Mouse (Mus musculus) forebrain, postnatal 0 days (tissue): ENCODE measurements at regions not wholly inside any gene's neighbourhood (a gene's known extent, or its start where the extent isn't known, plus 50 kb on each side); places are given as distances from the start of the nearest gene placed in this dataset.
A peak's percentile ranks its signal among the peaks of the same experiment; 100 is the strongest.
"Not testable (repeated sequence)": the region's sequence is repeated elsewhere in the genome, so short reads cannot be mapped to it uniquely, and the experiment has no call there.

Experiments used
- ATAC-seq: fragments of 200-750 bp; cut with Nextera tagmentation; 2 replicates; pipeline ENCODE4 v1.8.0; 2017; ENCODE audit warnings: mild to moderate bottlenecking, moderate library complexity
- DNase-seq: peaks from one replicate; pipeline ENCODE4 v3.0.0-alpha.2; 2015
- H3K27ac ChIP-seq: fragments of 300-500 bp; sonication (generic); 2 replicates; pipeline ENCODE4 v1.5.1; 2014; ENCODE audit warnings: low read depth, mild to moderate bottlenecking, antibody characterized with exemption, low read length, moderate library complexity, mixed read lengths
- H3K27me3 ChIP-seq: fragments of 300-500 bp; sonication (generic); 2 replicates; pipeline ENCODE4 v1.6.1; 2014; ENCODE audit warnings: mild to moderate bottlenecking, low read length, mixed read lengths; ENCODE audit not compliant: insufficient read depth
- H3K36me3 ChIP-seq: fragments of 300-500 bp; sonication (generic); 2 replicates; pipeline ENCODE4 v1.6.1; 2014; ENCODE audit warnings: mild to moderate bottlenecking, moderate library complexity; ENCODE audit not compliant: insufficient read depth
- H3K4me1 ChIP-seq: fragments of 300-500 bp; sonication (generic); 2 replicates; pipeline ENCODE4 v1.6.1; 2014; ENCODE audit warnings: antibody characterized with exemption; ENCODE audit not compliant: insufficient read depth
- H3K4me2 ChIP-seq: fragments of 300-500 bp; sonication (generic); 2 replicates; pipeline ENCODE4 v1.6.1; 2014; ENCODE audit warnings: low read depth, mild to moderate bottlenecking, moderate library complexity
- H3K4me3 ChIP-seq: fragments of 300-500 bp; sonication (generic); 2 replicates; pipeline ENCODE4 v1.5.1; 2014; ENCODE audit warnings: low read depth, low read length, mixed read lengths
- H3K9ac ChIP-seq: fragments of 300-500 bp; sonication (generic); 2 replicates; pipeline ENCODE4 v1.6.1; 2014; ENCODE audit warnings: mild to moderate bottlenecking
- H3K9me3 ChIP-seq: fragments of 300-500 bp; sonication (generic); 2 replicates; pipeline ENCODE4 v1.6.1; 2016; ENCODE audit warnings: low read length
- CTCF ChIP-seq: sonication (generic); IDR thresholded peaks from 2 replicates; pipeline ENCODE4 v1.5.1; 2016; ENCODE audit warnings: antibody characterized with exemption, control low read depth, low read depth
- WGBS: fragments of 180-500 bp; shearing (Covaris S2); extraction: QIAGEN DNeasy Blood & Tissue Kit; methylation state at CpG from one replicate; pipeline ENCODE4 v1.1.7; 2014; 5-methylcytosine and 5-hydroxymethylcytosine counted together

DNA sequence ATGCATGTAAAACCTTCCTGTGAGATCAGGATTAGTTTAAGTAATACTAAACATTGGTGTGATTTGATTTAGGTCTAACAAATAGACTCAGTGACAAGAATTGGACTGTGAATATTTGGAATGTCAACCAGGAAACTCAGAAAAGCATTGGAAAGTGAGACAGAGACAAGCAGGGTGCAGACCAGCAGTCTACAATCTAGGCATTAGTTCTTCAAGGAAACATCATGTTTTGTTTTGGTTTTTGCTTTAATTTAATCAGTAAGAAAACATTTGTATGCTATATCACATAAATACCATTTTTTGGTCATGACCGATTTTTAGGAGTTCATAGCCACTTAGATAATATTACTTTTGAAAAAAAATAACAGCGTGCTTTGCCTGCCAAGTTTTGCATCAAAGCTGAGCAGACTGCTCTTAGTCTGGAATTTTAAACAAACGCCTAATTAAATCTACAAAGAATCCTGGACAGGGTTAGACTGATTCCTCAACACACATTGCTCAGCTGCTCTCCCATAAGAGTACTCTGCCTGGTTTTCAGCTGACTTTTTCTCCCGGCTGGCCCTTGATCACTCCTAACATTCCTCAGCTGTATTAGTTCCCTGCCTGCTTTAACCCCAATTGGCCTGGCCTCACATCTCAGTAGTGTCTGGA is 396.5 kb upstream of the Kcnh7 start:
- WGBS, result 36% methylated on average over 4 of the region's 4 CpGs
- Histone ChIP-seq H3K4me1 (no peaks in the 10 kb centered on the region), H3K9me3 (no peaks in the 10 kb centered on the region), H3K36me3 (no peaks in the 10 kb centered on the region), H3K4me3 (no peak overlapping the region), H3K9ac (no peak overlapping the region), H3K4me2 (no peak overlapping the region), H3K27ac (no peak overlapping the region), H3K27me3 (no peaks in the 10 kb centered on the region)
- ATAC-seq (no peak), DNase-seq (no peak)
- TF ChIP-seq CTCF, result no peak

DNA sequence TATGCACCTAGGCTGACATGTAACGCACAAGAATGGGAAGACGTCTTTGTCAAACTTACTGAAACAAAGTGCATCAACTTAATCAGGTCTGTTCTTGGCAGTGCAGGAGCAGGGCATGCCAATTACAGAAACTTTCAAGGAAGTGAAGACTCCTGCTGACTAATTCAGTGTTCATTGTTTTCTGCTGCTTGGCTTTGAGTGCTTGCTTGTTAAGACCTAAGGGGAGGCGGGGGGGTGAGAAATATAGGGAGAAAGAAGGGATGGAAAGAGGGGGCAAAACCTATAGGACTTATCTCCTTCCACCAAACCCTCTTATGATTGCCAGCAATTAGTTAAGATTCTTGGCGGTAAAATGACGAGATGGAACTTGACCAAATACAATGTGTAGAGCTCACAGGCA is 391.1 kb upstream of the Kcnh7 start:
- H3K27ac ChIP-seq, result no peak overlapping the region
- no peaks in the 10 kb centered on the region for H3K9me3 ChIP-seq
- H3K4me3 ChIP-seq, result no peak overlapping the region
- ATAC-seq (no peak; the same call in 1 of the 2 replicates), DNase-seq (no peak)
- H3K4me2 ChIP-seq, result no peak overlapping the region
- 18% methylated on average over 5 of the region's 5 CpGs for WGBS
- H3K36me3 ChIP-seq, result no peaks in the 10 kb centered on the region
- no peaks in the 10 kb centered on the region for H3K27me3 ChIP-seq
- no peaks in the 10 kb centered on the region for H3K4me1 ChIP-seq
- TF ChIP-seq CTCF, result no peak
- H3K9ac ChIP-seq, result no peak overlapping the region

DNA sequence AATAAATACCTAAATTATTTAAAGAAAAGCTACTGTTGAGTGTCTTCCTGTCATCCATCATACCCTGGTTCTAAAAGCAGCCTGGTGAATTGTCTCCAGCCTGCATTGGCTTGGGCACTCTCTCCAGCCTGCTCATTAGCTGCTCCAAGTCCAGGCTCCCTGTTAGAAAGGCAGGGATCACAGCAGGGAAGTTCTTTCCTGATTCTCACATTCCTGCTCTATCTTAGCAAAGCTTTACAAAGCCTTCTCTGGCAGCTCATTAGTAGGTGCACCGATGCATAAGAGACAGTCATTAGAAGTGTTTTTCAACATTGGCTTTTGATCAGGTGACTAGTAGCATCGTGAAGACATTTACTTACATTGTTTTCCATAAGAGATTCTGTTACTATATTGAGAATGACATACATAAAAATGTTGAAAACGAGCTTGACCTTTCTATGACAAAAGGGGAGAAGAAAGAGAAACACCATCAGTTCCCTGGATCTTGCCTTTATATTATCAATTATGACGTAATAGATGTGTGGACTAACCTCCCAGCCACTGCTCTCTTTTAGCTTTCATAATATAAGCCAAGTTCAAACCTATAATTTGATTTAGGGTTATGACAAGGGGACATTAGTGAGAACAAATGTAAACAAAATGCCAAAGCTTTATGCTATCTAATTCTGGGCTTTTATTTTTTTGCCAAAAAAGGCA is 390.1 kb upstream of the Kcnh7 start:
- H3K4me3 ChIP-seq, result no peak overlapping the region
- peak; percentile 16 for DNase-seq
- no peaks in the 10 kb centered on the region for H3K36me3 ChIP-seq
- peak; percentile 59; the same call in 1 of the 2 replicates for ATAC-seq
- no peak overlapping the region for H3K4me2 ChIP-seq
- H3K9me3 ChIP-seq, result no peaks in the 10 kb centered on the region
- TF ChIP-seq CTCF, result no peak
- H3K4me1 ChIP-seq, result no peaks in the 10 kb centered on the region
- H3K9ac ChIP-seq, result no peak overlapping the region
- no peak overlapping the region for H3K27ac ChIP-seq
- 5% methylated on average over 4 of the region's 4 CpGs for WGBS
- no peaks in the 10 kb centered on the region for H3K27me3 ChIP-seq

DNA sequence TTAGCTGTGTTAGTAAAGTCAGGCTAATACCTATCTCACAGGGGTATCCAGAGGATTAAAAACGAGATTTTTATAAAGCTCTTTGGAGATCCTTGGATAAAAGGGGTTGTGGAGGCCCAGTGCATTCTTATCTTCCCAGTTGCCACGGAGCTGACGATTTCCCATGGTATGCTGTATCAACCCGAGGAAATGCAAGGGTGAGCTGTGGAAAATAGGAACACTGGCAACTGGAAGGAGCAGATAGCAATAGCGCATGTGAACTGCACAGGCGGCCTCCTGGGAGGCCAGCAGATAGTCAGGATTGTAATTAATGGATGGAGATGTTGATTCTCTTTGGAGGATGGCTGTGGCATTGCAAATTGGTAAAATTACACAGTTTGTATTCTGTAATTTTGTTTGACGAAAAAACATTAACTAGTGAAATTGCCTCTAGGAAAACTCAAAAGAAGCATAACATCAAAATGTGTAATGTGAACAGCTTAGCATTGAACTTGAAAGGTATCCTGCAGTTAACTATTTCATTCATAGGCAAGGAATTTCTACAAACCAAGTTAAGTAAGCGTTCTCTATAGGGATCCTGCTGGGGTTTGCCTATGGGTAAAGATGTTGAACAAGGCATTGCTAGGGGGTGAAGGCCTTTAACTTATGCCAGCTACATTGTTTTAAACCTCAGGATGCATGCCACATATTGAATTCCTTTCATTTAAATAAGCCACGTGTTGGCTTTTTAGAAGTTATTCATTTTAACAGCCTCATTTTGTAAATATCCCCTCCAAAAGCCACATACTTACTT is 389.1 kb upstream of the Kcnh7 start:
- H3K4me2 ChIP-seq, result no peak overlapping the region
- H3K27ac ChIP-seq, result no peak overlapping the region
- H3K4me3 ChIP-seq, result no peak overlapping the region
- no peaks in the 10 kb centered on the region for H3K4me1 ChIP-seq
- H3K36me3 ChIP-seq, result no peaks in the 10 kb centered on the region
- no peak overlapping the region for H3K9ac ChIP-seq
- no peak for TF ChIP-seq CTCF
- H3K9me3 ChIP-seq, result no peaks in the 10 kb centered on the region
- WGBS, result 19% methylated on average over 9 of the region's 9 CpGs
- H3K27me3 ChIP-seq, result no peaks in the 10 kb centered on the region
- DNase-seq, result no peak
- no peak for ATAC-seq

DNA sequence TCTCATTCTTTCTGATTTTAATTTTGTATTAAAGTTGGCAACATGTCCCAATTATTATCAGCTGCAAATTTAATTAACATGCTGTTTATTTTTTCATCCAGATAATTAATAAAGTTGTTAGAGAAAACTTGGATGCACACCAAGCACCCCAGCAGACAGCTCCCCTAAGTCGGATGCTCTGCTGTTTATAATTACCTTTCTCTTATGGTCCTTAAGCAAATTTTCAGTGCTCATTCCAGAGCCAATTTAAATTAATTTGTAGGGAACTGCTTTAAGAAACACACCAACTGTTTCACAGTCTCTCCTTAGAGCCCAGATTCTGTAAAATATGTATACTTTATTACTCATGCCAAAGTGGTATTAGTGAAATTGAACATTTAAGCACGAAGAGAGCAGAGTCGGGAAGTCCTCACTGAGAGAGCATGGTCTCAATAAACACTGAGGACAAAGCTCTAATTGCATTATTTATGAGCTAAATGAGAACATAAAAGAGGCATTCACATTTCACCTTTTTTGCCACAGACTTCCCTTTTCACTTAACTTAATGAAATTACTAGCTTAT is 372.9 kb upstream of the Kcnh7 start:
- H3K4me3 ChIP-seq, result no peak overlapping the region
- ATAC-seq (no peak), DNase-seq (no peak)
- no peaks in the 10 kb centered on the region for H3K4me1 ChIP-seq
- TF ChIP-seq CTCF, result no peak
- no peak overlapping the region for H3K9ac ChIP-seq
- no peaks in the 10 kb centered on the region for H3K27me3 ChIP-seq
- H3K36me3 ChIP-seq, result no peaks in the 10 kb centered on the region
- 19% methylated on average over 3 of the region's 3 CpGs for WGBS
- H3K27ac ChIP-seq, result no peak overlapping the region
- H3K9me3 ChIP-seq, result no peaks in the 10 kb centered on the region
- H3K4me2 ChIP-seq, result no peak overlapping the region

DNA sequence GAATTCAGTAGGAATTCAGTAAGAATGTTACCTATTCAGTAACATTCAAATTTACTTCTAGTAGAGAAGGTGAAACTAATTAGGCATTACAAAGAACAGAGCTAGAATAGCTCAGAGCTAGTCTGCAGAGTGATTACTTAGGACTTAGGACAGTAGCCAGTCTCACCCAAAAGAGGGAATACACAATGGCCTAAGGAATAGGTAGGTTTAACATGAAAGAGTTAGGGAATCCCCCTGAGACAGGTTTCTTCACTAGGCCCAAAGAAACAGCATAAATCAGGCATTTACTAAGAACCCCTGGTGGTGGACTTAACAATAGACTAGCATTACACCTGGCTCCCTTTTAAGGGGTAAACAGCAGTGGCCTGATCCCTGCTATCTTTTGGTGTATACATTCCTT is 357.7 kb upstream of the Kcnh7 start:
- not testable (repeated sequence) for H3K4me1 ChIP-seq, H3K4me2 ChIP-seq, ATAC-seq, H3K4me3 ChIP-seq, H3K27me3 ChIP-seq, DNase-seq, H3K9me3 ChIP-seq, H3K9ac ChIP-seq, H3K27ac ChIP-seq, H3K36me3 ChIP-seq

DNA sequence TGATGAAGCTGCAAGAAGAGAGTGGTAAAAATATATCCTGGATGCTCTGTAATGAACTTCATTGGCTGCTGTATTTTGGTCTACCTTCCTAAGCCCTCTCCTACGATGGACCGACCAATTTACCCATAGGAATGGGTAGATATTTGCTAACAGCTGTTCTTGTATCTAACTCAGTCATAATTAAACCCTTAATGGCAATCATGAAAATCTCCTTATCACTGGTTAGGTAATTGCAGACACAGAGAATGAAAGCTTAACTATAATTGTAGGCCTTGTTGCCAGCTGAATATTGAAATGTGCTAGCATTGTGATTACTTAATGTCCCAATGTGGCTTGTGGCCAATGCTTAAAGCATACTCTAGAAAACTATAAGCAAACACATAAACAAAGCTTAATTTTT is 334.4 kb upstream of the Kcnh7 start:
- DNase-seq, result peak; percentile 6

More for the DNA sequence above, 334.4 kb upstream of the Kcnh7 start:
- H3K9ac ChIP-seq, result no peak overlapping the region
- H3K9me3 ChIP-seq, result no peaks in the 10 kb centered on the region
- no peak overlapping the region for H3K27ac ChIP-seq
- no peak for ATAC-seq
- no peaks in the 10 kb centered on the region for H3K4me1 ChIP-seq
- H3K27me3 ChIP-seq, result no peaks in the 10 kb centered on the region
- TF ChIP-seq CTCF, result no peak
- no peaks in the 10 kb centered on the region for H3K36me3 ChIP-seq
- WGBS, result 70% methylated on average over 2 of the region's 2 CpGs
- no peak overlapping the region for H3K4me3 ChIP-seq
- no peak overlapping the region for H3K4me2 ChIP-seq
